Mouse (Mus musculus) T-helper 17 cell (primary cell): Measurements from ENCODE around the gene Cox19.

Source experiments
- in situ Hi-C, 2 experiments: fragments of 300-600 bp; cut with MboI, MseI; formaldehyde crosslinking; loops; 1 replicate in 1 of 2; 2 replicates in 1 of 2; pipeline ENCODE4 v1.15.1; 2025; ENCODE audit warnings: high pct_unique_total_duplicates in 2 of 2

Gene Cox19

DNA sequence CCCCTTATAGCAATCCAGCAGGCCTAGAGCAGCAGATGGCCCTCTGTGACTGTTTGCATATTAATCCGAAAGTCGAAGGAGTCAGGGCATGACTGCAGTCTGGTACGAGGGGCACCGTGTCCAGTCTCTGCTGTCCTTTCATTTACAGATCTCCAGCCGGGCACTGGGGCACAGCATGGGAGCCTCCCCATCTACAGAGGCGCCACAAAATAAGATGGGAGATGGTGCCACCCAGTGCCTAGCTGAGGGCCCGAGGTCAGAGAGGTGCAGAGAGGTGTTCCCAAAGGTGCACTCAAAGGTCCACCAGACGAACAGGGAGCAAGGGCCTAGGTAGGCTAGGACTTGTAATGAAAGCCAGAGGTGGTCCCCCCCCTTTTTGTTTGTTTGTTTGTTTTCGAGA lies 32.0 kb upstream of the Cox19 start:
- in situ Hi-C loops = no loop called here

GRCm38 (mm10) chr5:139382760-139383159 lies 31.5 kb upstream of the Cox19 start:
- in situ Hi-C loops = no loop called here

DNA sequence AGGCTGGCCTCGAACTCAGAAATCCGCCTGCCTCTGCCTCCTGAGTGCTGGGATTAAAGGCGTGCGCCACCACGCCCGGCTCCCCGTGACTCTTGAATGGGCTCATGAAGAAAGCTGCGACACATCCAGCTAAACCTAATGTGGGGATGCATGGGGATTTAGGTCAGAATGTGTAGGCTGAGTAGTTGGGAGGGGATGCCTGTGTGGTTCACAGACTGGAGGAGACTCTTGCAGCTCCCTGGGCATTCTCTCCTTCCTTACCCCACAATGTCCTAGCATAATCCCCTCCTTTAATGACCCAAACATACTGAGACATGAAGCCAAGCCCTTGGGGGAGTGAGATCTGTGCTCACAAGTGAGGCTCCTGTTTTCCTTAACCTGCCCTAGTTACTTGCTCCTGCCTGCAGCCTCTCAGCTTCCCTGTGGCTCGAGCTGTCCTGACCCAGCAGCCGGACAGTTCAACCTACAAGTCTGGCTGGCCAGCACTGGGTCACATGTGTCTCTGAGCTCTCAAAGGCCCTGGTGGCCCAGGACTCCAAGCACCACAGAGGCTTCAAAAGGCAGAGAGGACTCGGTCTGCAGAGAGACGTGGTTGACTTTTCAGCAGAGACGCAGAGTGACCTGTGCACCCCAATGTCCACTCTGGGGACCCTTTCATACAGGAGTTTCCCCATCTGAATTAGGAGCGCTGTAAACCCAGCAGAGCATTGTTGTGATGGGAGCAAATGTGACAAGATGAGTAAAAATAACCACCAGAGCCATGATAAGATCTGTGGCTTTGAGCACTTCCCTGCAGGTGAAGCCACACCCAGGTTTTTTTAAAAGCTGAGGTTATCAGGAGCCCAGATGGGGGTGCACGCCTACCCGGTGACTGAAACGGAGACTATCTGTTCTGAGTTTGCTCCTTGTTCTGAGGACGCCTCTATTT lies 30.6 kb upstream of the Cox19 start:
- in situ Hi-C loops = no loop called here

GRCm38 (mm10) chr5:139380385-139381248 lies 29.4 kb upstream of the Cox19 start:
- in situ Hi-C loops = no loop called here

GRCm38 (mm10) chr5:139379771-139380384 lies 28.7 kb upstream of the Cox19 start:
- in situ Hi-C loops = no loop called here

- in situ Hi-C loops = no loop called here
Measured at GRCm38 (mm10) chr5:139378986-139379629, 27.9 kb upstream of the Cox19 start.

DNA sequence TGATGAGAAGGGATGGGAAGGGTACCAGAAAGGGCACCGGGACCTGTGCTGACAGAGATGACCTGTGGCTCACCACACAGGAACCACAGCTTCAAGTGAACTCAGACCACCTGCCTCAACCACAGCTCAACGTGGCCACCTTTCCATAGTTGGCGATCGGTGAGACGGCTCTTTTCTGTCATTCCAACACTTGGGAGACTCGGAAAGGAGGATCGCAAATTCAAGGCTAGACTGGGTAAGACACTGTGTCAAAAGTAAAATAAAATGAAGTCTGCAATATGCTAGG lies 27.0 kb upstream of the Cox19 start:
- in situ Hi-C loops = no loop called here

DNA sequence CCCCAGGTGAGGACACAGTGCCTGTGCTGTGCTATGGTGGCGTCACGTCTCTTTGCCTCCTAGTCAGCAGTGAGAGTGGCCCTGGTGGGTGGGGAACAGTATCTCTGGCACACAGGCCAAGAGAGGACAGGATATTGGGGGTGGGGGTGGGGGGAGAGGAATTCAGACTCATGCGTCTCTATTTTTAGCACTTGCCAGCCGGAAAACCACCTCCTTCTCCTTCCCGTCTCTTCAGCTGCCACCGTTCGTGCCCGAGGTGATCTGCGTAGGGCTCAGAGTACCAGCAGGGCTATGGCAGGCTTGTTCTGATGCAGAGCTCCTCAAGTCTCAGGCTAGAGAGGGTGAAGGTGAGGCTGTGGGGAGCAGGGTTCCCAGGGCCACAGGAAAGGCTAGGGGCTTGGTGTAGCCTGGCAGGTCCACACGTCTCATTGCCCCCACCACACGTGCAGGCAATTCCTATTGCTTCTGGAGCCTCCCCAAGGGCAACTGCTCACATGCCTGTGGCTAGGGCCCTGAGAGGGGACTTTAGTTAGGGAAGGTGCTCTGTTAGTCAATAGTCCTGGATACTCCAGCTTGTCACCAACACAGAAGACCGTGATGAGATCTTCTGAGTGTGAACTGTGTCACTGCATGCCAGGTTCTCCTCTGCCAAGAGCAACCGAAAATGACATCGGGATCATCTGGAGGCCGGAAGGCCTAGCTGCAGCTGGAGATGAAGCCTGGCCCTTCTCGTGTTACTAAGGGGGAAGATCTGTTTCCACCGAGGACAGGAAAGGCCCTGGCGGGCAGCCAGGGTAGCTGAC lies 26.5 kb upstream of the Cox19 start, which contains the start of gene Gpr146:
Gpr146 (plus strand) TSS at position 230 of the 803 bp plus-strand sequence.
- in situ Hi-C loops = no loop called here

DNA sequence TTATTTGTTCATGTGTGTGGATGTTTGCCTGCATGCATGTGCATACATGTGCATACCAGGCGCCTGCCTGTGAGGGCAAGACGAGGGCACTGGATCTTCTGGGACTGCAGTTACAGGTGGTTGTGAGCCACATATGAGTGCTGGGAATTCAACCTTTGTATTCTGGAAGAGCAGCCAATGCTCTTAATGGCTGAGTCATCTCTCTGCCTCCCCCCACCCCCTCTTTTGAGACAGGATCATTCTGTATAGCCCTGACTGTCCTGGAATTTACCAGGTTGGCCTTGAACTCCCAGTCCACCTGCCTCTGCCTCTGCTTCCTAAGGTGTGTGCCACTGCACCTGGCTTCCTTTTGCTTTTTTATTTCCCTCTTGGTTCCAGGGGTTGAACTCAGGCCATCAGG lies 23.6 kb upstream of the Cox19 start:
- in situ Hi-C loops = no loop called here

DNA sequence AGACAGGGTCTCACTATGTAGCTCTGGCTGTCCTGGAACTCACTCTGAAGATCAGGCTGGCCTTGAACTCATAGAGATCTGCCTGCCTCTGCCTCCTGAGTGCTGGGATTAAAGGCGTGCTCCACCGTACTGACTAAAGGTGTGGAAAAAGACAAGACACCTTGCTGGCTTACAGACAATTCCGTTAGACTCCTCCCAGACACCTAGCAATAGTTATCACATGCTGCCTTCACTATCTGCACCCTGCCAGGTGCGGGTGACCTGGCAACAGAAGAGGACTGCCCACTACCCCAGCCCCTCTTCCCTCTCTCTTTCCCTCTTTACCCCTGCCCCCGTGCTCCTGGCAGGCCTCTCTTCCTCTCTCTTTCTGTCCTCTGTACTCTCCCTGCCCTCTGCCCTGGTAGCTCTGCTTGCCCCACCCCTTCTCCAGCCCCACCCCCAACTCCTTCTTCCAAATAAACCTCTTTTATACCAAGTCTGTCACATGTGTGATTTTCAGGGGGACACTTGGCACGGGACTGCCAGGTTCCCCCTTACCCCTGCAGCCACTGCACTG lies 22.7 kb upstream of the Cox19 start:
- in situ Hi-C loops = no loop called here

- in situ Hi-C loops = no loop called here
Measured at GRCm38 (mm10) chr5:139373126-139373525, 21.9 kb upstream of the Cox19 start.

DNA sequence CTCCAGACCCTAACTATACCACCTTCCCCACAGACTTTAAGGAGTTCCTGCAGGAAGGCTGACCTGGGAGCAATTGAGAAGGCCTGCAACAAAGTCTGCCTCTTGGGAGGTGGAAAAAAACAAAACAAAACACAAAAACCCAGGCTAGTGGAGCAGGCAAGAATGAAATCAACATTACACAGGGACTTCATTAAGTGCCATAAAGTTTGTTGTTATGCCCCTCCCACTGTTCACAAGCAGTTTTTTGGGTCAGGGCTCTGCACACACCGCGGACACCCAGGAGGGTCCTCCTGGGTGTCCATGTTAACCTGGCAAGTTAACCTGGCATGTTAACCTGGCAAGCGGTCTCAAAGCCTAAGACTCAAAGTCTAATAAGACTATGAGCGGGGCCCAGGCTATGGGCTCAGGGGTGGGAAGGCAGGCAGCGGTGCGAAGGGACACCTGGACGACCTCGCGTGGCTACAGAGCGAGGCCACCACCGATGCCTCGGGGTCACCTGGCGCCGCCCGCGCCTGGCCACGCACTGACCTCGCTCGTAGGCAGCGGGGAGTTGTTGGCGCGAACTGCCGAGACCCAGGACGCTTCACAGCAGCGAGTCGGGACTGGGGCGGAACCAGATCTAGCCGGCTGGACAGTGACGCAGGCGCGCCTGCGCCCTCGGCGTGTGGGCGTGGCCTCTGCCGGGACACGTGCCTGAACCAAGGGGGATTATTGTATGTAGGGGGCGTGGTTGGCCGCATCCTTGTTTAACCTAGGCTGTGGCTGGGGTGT lies 20.6 kb upstream of the Cox19 start:
- in situ Hi-C loops = no loop called here

- in situ Hi-C loops = no loop called here
Measured at GRCm38 (mm10) chr5:139371118-139371517, 19.9 kb upstream of the Cox19 start.

GRCm38 (mm10) chr5:139370336-139370735 lies 19.1 kb upstream of the Cox19 start:
- in situ Hi-C loops = no loop called here

GRCm38 (mm10) chr5:139368638-139369320 lies 17.6 kb upstream of the Cox19 start:
- in situ Hi-C loops = loop anchor here in 1 of 2 experiments (10.0 kb wide), 1 partner anchor 96 kb away; the partner anchor contains the start of gene 3110082I17Rik

DNA sequence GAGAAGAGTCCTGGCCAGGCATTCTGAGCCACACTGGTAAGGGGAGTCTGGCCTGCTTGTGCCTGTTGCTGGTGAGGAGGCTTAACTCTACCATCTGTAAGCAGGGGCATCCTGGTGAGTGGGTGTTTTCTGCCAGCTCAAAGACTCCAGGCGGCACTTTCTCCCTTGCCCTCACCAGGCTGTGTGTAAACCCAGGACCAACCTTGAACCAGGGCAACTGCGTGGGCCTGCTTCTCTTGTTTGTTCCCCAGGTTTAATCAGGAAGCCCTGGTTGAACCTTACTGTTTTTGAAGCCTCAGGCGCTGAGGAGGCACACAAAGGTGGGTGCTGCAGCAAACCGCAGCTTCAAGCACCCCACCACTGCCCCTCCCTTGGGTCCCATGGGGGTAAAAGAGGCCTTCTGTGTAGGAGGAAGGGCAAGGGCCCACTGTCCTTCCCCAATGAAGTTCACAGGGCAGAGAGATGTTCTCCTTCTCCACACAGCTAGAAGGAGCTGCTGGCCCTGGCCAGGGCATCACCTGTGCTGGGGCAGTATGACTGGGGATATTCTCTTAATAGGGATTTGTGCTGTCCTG lies 16.8 kb upstream of the Cox19 start:
- in situ Hi-C loops = loop anchor here in 1 of 2 experiments (10.0 kb wide), 1 partner anchor 97 kb away; the partner anchor contains the start of gene 3110082I17Rik

DNA sequence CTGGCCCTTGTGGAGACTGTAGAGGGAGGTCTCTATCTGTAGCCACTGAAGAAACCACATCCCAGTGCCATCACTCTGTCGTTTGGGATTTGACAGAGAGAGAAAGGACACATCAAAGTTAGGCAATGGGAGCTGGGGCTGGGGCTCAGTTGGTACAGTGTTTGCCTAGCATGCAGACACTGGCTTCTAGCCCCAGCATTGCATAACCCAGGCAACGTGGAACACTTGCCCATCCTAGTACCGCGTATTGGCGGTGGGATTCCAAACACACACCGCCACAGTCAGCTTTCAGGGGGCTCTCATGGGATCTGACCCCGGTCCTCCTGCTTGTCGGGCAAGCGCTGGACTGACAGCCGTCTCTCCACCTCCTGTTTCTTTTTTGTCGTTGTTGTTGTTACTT lies 15.3 kb upstream of the Cox19 start:
- in situ Hi-C loops = loop anchor here in 1 of 2 experiments (10.0 kb wide), 1 partner anchor 98 kb away; the partner anchor contains the start of gene 3110082I17Rik

DNA sequence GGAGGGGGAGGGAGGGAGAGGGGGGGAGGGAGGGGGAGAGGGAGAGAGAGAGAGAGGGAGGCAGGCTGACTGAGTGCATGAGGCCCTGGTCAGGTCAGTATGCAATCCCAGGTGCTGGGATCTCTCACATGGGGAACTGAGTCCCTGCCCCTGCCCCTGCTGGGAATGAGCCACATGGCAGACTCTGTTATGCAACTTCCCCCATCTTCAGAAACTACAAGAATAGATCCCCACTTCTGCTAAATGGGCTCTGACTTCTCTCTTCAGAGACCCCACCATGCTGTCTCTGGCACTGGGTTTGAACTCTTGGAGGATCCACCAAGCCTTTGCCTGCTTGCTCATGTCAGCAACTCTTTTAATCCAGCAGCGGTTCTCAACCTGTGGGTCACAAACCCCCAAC lies 14.6 kb upstream of the Cox19 start:
- in situ Hi-C loops = loop anchor here in 1 of 2 experiments (10.0 kb wide), 1 partner anchor 99 kb away; the partner anchor contains the start of gene 3110082I17Rik
